Mouse (Mus musculus) MEL (cell line): ENCODE measurements at regions not wholly inside any gene's neighbourhood (a gene's known extent, or its start where the extent isn't known, plus 50 kb on each side); places are given as distances from the start of the nearest gene placed in this dataset.

Source experiments
- DNase-seq: peaks from one replicate; pipeline ENCODE4 v3.0.0; 2011; ENCODE audit warnings: low read depth, low spot score
- H3K27ac ChIP-seq: 2 replicates; pipeline ENCODE4 v1.5.1; 2012; ENCODE audit warnings: low read depth, mild to moderate bottlenecking, control low read depth, low read length, moderate library complexity; ENCODE audit not compliant: control insufficient read depth
- H3K27me3 ChIP-seq, 2 experiments: fragments of 150-350 bp in 1 of 2; sonication (generic) in 1 of 2; 2 replicates each; pipeline ENCODE4 v1.6.1; 2012; ENCODE audit warnings: low read length in 2 of 2, mild to moderate bottlenecking in 2 of 2, improper control_type of control experiment in 1 of 2, moderate library complexity in 1 of 2; ENCODE audit not compliant: insufficient read depth in 2 of 2, control insufficient read depth in 1 of 2
- H3K36me3 ChIP-seq, 2 experiments: 2 replicates each; pipeline ENCODE4 v1.6.1; 2012 to 2014; ENCODE audit warnings: low read length in 2 of 2, improper control_type of control experiment in 1 of 2, inconsistent platforms in 1 of 2, mild to moderate bottlenecking in 1 of 2; ENCODE audit not compliant: insufficient read depth in 2 of 2, control insufficient read depth in 1 of 2
- H3K4me1 ChIP-seq, 2 experiments: fragments of 150-350 bp in 1 of 2; sonication (generic) in 1 of 2; 2 replicates each; pipeline ENCODE4 v1.6.1; 2012; ENCODE audit warnings: low read length in 2 of 2, improper control_type of control experiment in 1 of 2, mild to moderate bottlenecking in 1 of 2; ENCODE audit not compliant: insufficient read depth in 2 of 2, control insufficient read depth in 1 of 2
- H3K4me3 ChIP-seq, 2 experiments: fragments of 150-350 bp in 1 of 2; sonication (generic) in 1 of 2; 2 replicates each; pipeline ENCODE4 v1.5.1; 2012; ENCODE audit warnings: low read depth in 2 of 2, low read length in 2 of 2, mild to moderate bottlenecking in 2 of 2, moderate library complexity in 2 of 2, control low read depth in 1 of 2, improper control_type of control experiment in 1 of 2; ENCODE audit not compliant: control insufficient read depth in 1 of 2, insufficient read depth in 1 of 2
- H3K79me2 ChIP-seq: 2 replicates; pipeline ENCODE4 v1.6.1; 2012; ENCODE audit warnings: mild to moderate bottlenecking, low read length, moderate library complexity; ENCODE audit not compliant: control insufficient read depth, poor library complexity, insufficient read depth
- H3K9ac ChIP-seq: 2 replicates; pipeline ENCODE4 v1.6.1; 2012; ENCODE audit warnings: low read depth, mild to moderate bottlenecking, control low read depth, low read length, moderate library complexity; ENCODE audit not compliant: control insufficient read depth, poor library complexity, severe bottlenecking
- H3K9me3 ChIP-seq: fragments of 150-350 bp; sonication (generic); replicated peaks from 2 replicates; pipeline ENCODE4 v1.6.1; 2012; ENCODE audit warnings: mild to moderate bottlenecking, low read length, improper control_type of control experiment, moderate library complexity; ENCODE audit not compliant: insufficient read depth
- BHLHE40 ChIP-seq: IDR thresholded peaks from 2 replicates; pipeline ENCODE4 v1.6.1; 2012; ENCODE audit warnings: low read depth, mild to moderate bottlenecking, inconsistent platforms, low read length, improper control_type of control experiment, borderline replicate concordance
- CHD1 ChIP-seq: IDR thresholded peaks from 2 replicates; pipeline ENCODE4 v1.6.1; 2012; ENCODE audit warnings: low read depth, mild to moderate bottlenecking, inconsistent platforms, low read length, improper control_type of control experiment
- CTCF ChIP-seq, 3 experiments: IDR thresholded peaks in 2 of 3; conservative IDR thresholded peaks in 1 of 3; 2 replicates each; pipeline ENCODE4 v1.5.1; 2011 to 2012; ENCODE audit warnings: low read length in 3 of 3, low read depth in 2 of 3, mild to moderate bottlenecking in 2 of 3, improper control_type of control experiment in 1 of 3, inconsistent platforms in 1 of 3, mixed read lengths in 1 of 3, moderate library complexity in 1 of 3; ENCODE audit not compliant: control insufficient read depth in 1 of 3, insufficient read depth in 1 of 3, poor library complexity in 1 of 3, severe bottlenecking in 1 of 3
- ELF1 ChIP-seq: IDR thresholded peaks from 2 replicates; pipeline ENCODE4 v1.6.1; 2014; ENCODE audit warnings: low read depth, mild to moderate bottlenecking, inconsistent platforms, low read length, improper control_type of control experiment, moderate library complexity
- EP300 ChIP-seq, 2 experiments: IDR thresholded peaks; 2 replicates each; pipeline ENCODE4 v1.6.1; 2011; ENCODE audit warnings: improper control_type of control experiment in 2 of 2, low read length in 2 of 2, low read depth in 1 of 2, mild to moderate bottlenecking in 1 of 2
- ETS1 ChIP-seq: IDR thresholded peaks from 2 replicates; pipeline ENCODE4 v1.6.1; 2012; ENCODE audit warnings: low read depth, mild to moderate bottlenecking, inconsistent platforms, low read length, improper control_type of control experiment, moderate library complexity
- GABPA ChIP-seq: IDR thresholded peaks from 2 replicates; pipeline ENCODE4 v1.6.1; 2012; ENCODE audit warnings: low read depth, mild to moderate bottlenecking, inconsistent platforms, low read length, improper control_type of control experiment, moderate library complexity
- GATA1 ChIP-seq: IDR thresholded peaks from 2 replicates; pipeline ENCODE4 v1.6.1; 2011; ENCODE audit warnings: low read depth, low read length, improper control_type of control experiment
- HCFC1 ChIP-seq: IDR thresholded peaks from 2 replicates; pipeline ENCODE4 v1.6.1; 2012; ENCODE audit warnings: low read depth, mild to moderate bottlenecking, inconsistent platforms, low read length, improper control_type of control experiment, moderate library complexity
- KAT2A ChIP-seq: conservative IDR thresholded peaks from 2 replicates; pipeline ENCODE4 v1.6.1; 2012; ENCODE audit warnings: low read depth, low read length, improper control_type of control experiment, inconsistent platforms
- MAFK ChIP-seq: IDR thresholded peaks from 2 replicates; pipeline ENCODE4 v1.6.1; 2011; ENCODE audit warnings: low read depth, mild to moderate bottlenecking, low read length, improper control_type of control experiment, borderline replicate concordance
- MAZ ChIP-seq: IDR thresholded peaks from 2 replicates; pipeline ENCODE4 v1.6.1; 2012; ENCODE audit warnings: low read depth, mild to moderate bottlenecking, inconsistent platforms, low read length, improper control_type of control experiment
- MEF2A ChIP-seq: IDR thresholded peaks from 2 replicates; pipeline ENCODE4 v1.6.1; 2014; ENCODE audit warnings: low read depth, mild to moderate bottlenecking, inconsistent platforms, low read length, improper control_type of control experiment; ENCODE audit not compliant: poor library complexity, insufficient replicate concordance, severe bottlenecking; ENCODE audit errors: extremely low read depth
- MYC ChIP-seq: IDR thresholded peaks from 2 replicates; pipeline ENCODE4 v1.6.1; 2011; ENCODE audit warnings: low read depth, mild to moderate bottlenecking, low read length, improper control_type of control experiment, moderate library complexity
- NELFE ChIP-seq: IDR thresholded peaks from 2 replicates; pipeline ENCODE4 v1.6.1; 2011; ENCODE audit warnings: low read depth, low read length, improper control_type of control experiment
- POLR2A ChIP-seq, 2 experiments: IDR thresholded peaks; 2 replicates each; pipeline ENCODE4 v1.6.1; 2011 to 2012; ENCODE audit warnings: low read length in 2 of 2, mild to moderate bottlenecking in 2 of 2, control low read depth in 1 of 2, improper control_type of control experiment in 1 of 2, low read depth in 1 of 2, moderate library complexity in 1 of 2; ENCODE audit not compliant: control insufficient read depth in 1 of 2, insufficient read depth in 1 of 2, poor library complexity in 1 of 2
- POLR2AphosphoS2 ChIP-seq: IDR thresholded peaks from 2 replicates; pipeline ENCODE4 v1.6.1; 2011; ENCODE audit warnings: low read length, improper control_type of control experiment
- RCOR1 ChIP-seq: IDR thresholded peaks from 2 replicates; pipeline ENCODE4 v1.6.1; 2012; ENCODE audit warnings: low read depth, mild to moderate bottlenecking, inconsistent platforms, low read length, improper control_type of control experiment
- SMC3 ChIP-seq: IDR thresholded peaks from 2 replicates; pipeline ENCODE4 v1.6.1; 2011; ENCODE audit warnings: low read depth, low read length, improper control_type of control experiment
- TBP ChIP-seq: IDR thresholded peaks from 2 replicates; pipeline ENCODE4 v1.8.0; 2011; ENCODE audit warnings: low read depth, low read length, improper control_type of control experiment
- TCF12 ChIP-seq: IDR thresholded peaks from 2 replicates; pipeline ENCODE4 v1.6.1; 2014; ENCODE audit warnings: low read depth, mild to moderate bottlenecking, inconsistent platforms, low read length, improper control_type of control experiment, moderate library complexity
- USF2 ChIP-seq, 2 experiments: IDR thresholded peaks; 2 replicates each; pipeline ENCODE4 v1.6.1; 2011 to 2012; ENCODE audit warnings: improper control_type of control experiment in 2 of 2, low read length in 2 of 2, borderline replicate concordance in 1 of 2, inconsistent platforms in 1 of 2, low read depth in 1 of 2, mild to moderate bottlenecking in 1 of 2; ENCODE audit not compliant: insufficient read depth in 1 of 2
- ZKSCAN1 ChIP-seq: IDR thresholded peaks from 2 replicates; pipeline ENCODE4 v1.6.1; 2012; ENCODE audit warnings: low read depth, mild to moderate bottlenecking, inconsistent platforms, low read length, improper control_type of control experiment, moderate library complexity

GRCm38 (mm10) chr15:43399821-43400220 is 3265.7 kb downstream of the 9330182O14Rik start:
- H3K4me3 ChIP-seq = no peak overlapping the region
- no peak overlapping the region for H3K9ac ChIP-seq
- H3K27me3 ChIP-seq = no peaks in the 10 kb centered on the region
- no peaks in the 10 kb centered on the region for H3K9me3 ChIP-seq
- no peaks in the 10 kb centered on the region for H3K36me3 ChIP-seq
- no peak for DNase-seq
- TF ChIP-seq HCFC1 (no peak), ELF1 (no peak), GABPA (no peak), NELFE (no peak), MAFK (no peak), TCF12 (no peak), MAZ (no peak), MYC (no peak), GATA1 (no peak), CHD1 (no peak), POLR2AphosphoS2 (no peak), MEF2A (no peak), USF2 (IDR thresholded peaks at IDR 0.05; ENCODE audit: borderline replicate concordance in 1 of 2, insufficient read depth in 1 of 2, low read depth in 1 of 2, low read length in 2 of 2) (no peak)
- no peaks in the 10 kb centered on the region for H3K79me2 ChIP-seq
- H3K27ac ChIP-seq = no peak overlapping the region
- no peaks in the 10 kb centered on the region for H3K4me1 ChIP-seq

GRCm38 (mm10) chr15:43403585-43403984 is 3269.4 kb downstream of the 9330182O14Rik start:
- Histone ChIP-seq H3K4me3 (no peak overlapping the region), H3K9me3 (no peaks in the 10 kb centered on the region), H3K4me1 (no peaks in the 10 kb centered on the region), H3K27me3 (peaks cover 0 to 2% of the 10 kb centered on the region in 2 experiments; a peak in 2 of 4 replicates), H3K79me2 (no peaks in the 10 kb centered on the region), H3K27ac (no peak overlapping the region), H3K36me3 (no peaks in the 10 kb centered on the region), H3K9ac (no peak overlapping the region)
- DNase-seq = no peak
- TF ChIP-seq CTCF (IDR thresholded peaks at IDR 0.05 in 2 of 3, conservative IDR thresholded peaks at IDR 0.05 in 1 of 3; ENCODE audit: control insufficient read depth in 1 of 3, insufficient read depth in 1 of 3, low read depth in 2 of 3, low read length in 3 of 3, poor library complexity in 1 of 3, severe bottlenecking in 1 of 3) (no peak), KAT2A (no peak), MEF2A (no peak), POLR2AphosphoS2 (no peak), BHLHE40 (no peak), SMC3 (no peak), POLR2A (IDR thresholded peaks at IDR 0.05; ENCODE audit: control insufficient read depth in 1 of 2, insufficient read depth in 1 of 2, low read depth in 1 of 2, low read length in 2 of 2, poor library complexity in 1 of 2) (no peak), ZKSCAN1 (no peak), ETS1 (no peak), ELF1 (no peak), TBP (no peak), HCFC1 (no peak), TCF12 (no peak), RCOR1 (no peak), GABPA (no peak), EP300 (IDR thresholded peaks at IDR 0.05; ENCODE audit: low read depth in 1 of 2, low read length in 2 of 2) (no peak)
